Mouse (Mus musculus) heart, embryonic 15.5 days (tissue): ENCODE data around the gene Grik1. TPM values are rescaled to one million over a fixed set of nuclear protein-coding genes. Genes with fewer than 3 reads are reported as not detected.

Experiments used
- ATAC-seq: fragments of 200-750 bp; cut with Nextera tagmentation; replicated peaks from 2 replicates; pipeline ENCODE4 v1.8.0; 2017; ENCODE audit warnings: low read depth, moderate TSS enrichment; ENCODE audit not compliant: insufficient number of reproducible peaks, insufficient read depth, low FRiP score
- H3K27ac ChIP-seq: fragments of 300-500 bp; sonication (generic); 2 replicates; pipeline ENCODE4 v1.5.1; 2015; ENCODE audit warnings: mild to moderate bottlenecking, inconsistent platforms
- H3K27me3 ChIP-seq: fragments of 300-500 bp; sonication (generic); 2 replicates; pipeline ENCODE4 v1.6.1; 2015; ENCODE audit warnings: inconsistent platforms
- H3K36me3 ChIP-seq: fragments of 300-500 bp; sonication (generic); 2 replicates; pipeline ENCODE4 v1.6.1; 2015; ENCODE audit warnings: mild to moderate bottlenecking, inconsistent platforms
- H3K4me1 ChIP-seq: fragments of 300-500 bp; sonication (generic); replicated peaks from 2 replicates; pipeline ENCODE4 v1.6.1; 2015; ENCODE audit warnings: inconsistent platforms
- H3K4me2 ChIP-seq: fragments of 300-500 bp; sonication (generic); 2 replicates; pipeline ENCODE4 v1.6.1; 2015; ENCODE audit warnings: inconsistent platforms, mild to moderate bottlenecking, moderate library complexity
- H3K4me3 ChIP-seq: fragments of 300-500 bp; sonication (generic); 2 replicates; pipeline ENCODE4 v1.5.1; 2015; ENCODE audit warnings: mild to moderate bottlenecking, inconsistent platforms
- H3K9ac ChIP-seq: fragments of 300-500 bp; sonication (generic); 2 replicates; pipeline ENCODE4 v1.6.1; 2015; ENCODE audit warnings: mild to moderate bottlenecking, inconsistent platforms
- H3K9me3 ChIP-seq: fragments of 300-500 bp; sonication (generic); replicated peaks from 2 replicates; pipeline ENCODE4 v1.6.1; 2016; ENCODE audit warnings: inconsistent platforms
- WGBS: fragments of 180-500 bp; shearing (Covaris S2); methylation state at CpG from one replicate; pipeline ENCODE4 v1.1.7; 2015; ENCODE audit warnings: mixed read lengths; 5-methylcytosine and 5-hydroxymethylcytosine counted together
- polyA plus RNA-seq: library from polyadenylated mRNA; unstranded; fragments of >200 nt; fragmentation: Nextera tagmentation; extraction: Ambion mirVana; gene quantifications from 2 replicates; pipeline ENCODE4 v1.2.1, GENCODE M21; 2015

The Grik1 gene
- polyA plus RNA-seq, 1 experiment from 2014 or later: 0.23 TPM

DNA sequence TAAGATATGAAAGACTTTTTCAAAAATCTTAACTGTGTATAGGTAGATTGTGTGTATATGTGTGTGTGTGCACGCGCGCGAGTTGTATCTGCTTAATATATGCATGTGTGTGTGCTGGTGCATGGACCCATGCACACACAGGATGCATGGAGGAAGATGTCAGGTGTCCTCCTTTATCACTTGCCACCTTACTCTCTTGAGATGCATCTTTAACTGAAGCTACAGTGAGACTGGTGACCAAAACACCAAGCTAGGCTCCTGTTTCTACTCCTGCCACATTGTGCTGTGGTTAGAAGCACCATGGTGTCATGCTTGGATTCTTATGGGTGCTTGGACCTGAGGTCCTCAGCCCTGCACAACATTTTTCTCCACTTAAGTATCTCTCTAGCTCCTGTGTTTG lies 245.7 kb downstream of the Grik1 start:
- no peak overlapping the region for H3K4me3 ChIP-seq
- no peaks in the 10 kb centered on the region for H3K36me3 ChIP-seq
- no peak for ATAC-seq
- 96% methylated on average over 4 of the region's 4 CpGs for WGBS
- H3K4me1 ChIP-seq: no peaks in the 10 kb centered on the region
- no peaks in the 10 kb centered on the region for H3K27me3 ChIP-seq
- H3K9ac ChIP-seq: no peak overlapping the region
- no peaks in the 10 kb centered on the region for H3K9me3 ChIP-seq
- H3K27ac ChIP-seq: no peak overlapping the region
- H3K4me2 ChIP-seq: no peak overlapping the region

DNA sequence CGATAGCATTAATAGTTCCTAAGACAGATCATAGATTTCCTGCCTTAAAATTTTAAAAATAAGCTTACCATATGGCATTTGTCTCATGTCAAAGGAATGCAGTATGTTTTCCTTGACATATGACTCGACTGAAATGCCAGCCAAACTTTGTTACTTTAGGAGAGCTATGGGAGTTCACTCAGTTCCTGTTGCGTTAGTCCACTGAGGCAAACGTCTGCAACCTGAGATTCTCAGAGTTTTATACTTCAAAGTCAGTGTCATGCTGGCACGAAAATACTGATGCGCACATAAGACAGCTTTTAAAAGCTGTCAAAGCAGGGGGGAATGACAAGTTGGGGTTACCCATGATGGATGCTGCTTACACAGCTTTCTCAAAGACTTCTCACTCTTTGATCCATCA lies 247.6 kb downstream of the Grik1 start:
- H3K4me1 ChIP-seq: no peaks in the 10 kb centered on the region
- ATAC-seq: no peak
- no peaks in the 10 kb centered on the region for H3K9me3 ChIP-seq
- no peak overlapping the region for H3K4me3 ChIP-seq
- H3K27me3 ChIP-seq: no peaks in the 10 kb centered on the region
- 41% methylated on average over 6 of the region's 6 CpGs for WGBS
- H3K9ac ChIP-seq: no peak overlapping the region
- no peaks in the 10 kb centered on the region for H3K36me3 ChIP-seq
- H3K4me2 ChIP-seq: no peak overlapping the region
- H3K27ac ChIP-seq: no peak overlapping the region

DNA sequence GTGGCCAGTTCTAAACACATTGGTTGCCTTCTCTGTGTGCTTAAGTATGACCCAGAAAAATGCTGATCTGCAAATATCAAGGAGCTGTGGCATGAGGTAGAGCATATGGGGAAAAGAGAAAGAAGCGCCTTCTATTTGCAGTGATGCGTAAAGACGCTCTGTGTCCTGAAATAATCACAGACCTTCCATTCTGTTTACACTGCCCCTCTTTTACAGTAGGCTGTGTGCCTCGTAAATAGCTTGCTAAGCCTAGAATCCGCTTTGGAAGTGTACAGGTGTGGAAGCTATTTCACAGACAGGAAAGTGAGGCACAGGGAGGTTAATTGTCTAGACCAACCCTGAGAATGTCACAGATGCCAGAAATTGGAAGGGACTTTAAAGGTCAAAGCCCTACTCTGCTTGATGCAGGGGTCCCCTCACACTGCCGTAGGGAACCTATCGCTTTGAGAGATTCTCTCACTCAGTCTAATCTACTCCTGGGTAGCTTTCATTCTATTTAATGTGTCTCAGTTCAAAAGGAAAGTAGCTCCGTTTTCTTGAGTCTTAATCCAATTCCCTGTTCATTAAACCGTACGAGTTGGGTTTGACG lies 251.5 kb downstream of the Grik1 start:
- no peaks in the 10 kb centered on the region for H3K27me3 ChIP-seq
- no peak overlapping the region for H3K9ac ChIP-seq
- no peaks in the 10 kb centered on the region for H3K4me1 ChIP-seq
- H3K9me3 ChIP-seq: no peaks in the 10 kb centered on the region
- WGBS: 83% methylated on average over 11 of the region's 11 CpGs
- H3K4me3 ChIP-seq: no peak overlapping the region
- no peak overlapping the region for H3K4me2 ChIP-seq
- ATAC-seq: no peak
- H3K27ac ChIP-seq: no peak overlapping the region
- no peaks in the 10 kb centered on the region for H3K36me3 ChIP-seq

DNA sequence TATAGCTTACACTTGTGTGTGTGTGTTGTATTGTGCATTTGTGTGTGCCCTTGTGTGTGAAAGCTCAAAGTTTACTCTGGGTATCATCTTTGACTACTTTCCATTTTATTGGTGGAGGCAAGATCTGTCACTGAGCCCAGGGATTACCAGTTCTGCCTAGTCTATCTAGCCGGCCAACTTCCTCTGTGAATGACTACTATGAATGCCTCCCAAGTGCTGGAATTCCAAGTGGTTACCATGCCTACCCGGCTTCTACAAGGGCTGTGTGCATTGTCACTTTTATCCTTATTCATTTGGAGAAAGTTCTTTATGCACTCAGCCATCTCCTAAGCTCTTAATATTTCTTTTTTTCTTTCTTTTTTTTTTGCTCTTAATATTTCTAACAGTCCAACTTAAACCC lies 301.3 kb downstream of the Grik1 start:
- H3K9ac ChIP-seq: no peak overlapping the region
- 54% methylated on average over 2 of the region's 2 CpGs for WGBS
- H3K4me2 ChIP-seq: no peak overlapping the region
- H3K4me3 ChIP-seq: no peak overlapping the region
- no peaks in the 10 kb centered on the region for H3K9me3 ChIP-seq
- H3K27ac ChIP-seq: no peak overlapping the region
- H3K27me3 ChIP-seq: no peaks in the 10 kb centered on the region
- no peak for ATAC-seq
- no peaks in the 10 kb centered on the region for H3K4me1 ChIP-seq
- H3K36me3 ChIP-seq: no peaks in the 10 kb centered on the region

DNA sequence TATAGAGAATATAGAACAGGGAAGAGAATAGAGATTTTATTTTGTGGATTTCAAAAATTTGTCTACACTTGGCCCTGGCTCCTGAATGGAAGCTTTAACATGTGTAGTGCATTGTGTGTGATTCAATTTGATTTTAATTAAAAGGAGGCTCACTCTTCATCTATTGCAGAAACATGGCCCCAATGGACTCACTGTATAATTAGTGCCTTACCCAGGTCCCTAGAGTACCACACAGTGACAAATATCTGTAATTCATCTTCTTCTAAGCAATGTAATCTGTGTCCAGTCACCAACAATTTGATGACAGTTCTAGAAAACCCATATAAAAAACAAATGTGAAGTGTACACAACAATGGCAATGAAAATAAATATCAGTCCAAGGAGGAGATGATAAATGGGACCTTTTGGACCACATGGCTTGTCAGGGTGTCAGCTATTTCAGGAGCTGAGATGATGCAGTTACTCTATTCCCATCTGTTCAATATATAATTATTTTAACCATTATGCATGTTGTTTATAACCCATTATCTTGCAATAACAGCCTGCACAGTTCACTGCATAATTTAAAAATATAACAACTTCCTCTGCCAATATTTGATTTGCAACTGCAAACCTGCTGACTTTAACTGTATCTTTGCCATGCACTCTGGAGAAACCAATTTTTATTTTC lies 305.7 kb downstream of the Grik1 start:
- ATAC-seq: no peak
- Histone ChIP-seq H3K9ac (no peak overlapping the region), H3K4me3 (no peak overlapping the region)

DNA sequence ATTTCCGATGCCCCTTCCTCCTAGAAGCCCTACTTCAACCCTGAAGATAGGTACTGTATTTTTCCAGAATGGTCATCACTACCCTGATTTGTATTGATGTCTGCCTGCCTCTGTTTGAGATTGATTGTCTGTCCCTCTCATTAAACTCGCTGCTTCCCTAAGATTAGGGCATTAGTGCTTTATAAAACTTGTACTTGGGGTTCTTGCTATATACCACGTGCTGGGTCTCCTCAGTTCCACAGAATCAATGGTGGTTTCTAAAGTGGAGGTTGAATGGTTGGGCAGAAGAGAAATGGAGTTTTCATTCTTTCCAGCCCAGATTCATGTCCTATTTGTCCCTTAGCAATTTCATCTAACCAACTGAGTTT lies 316.0 kb downstream of the Grik1 start:
- Histone ChIP-seq H3K4me2 (no peak overlapping the region), H3K4me1 (no peaks in the 10 kb centered on the region), H3K36me3 (no peaks in the 10 kb centered on the region), H3K27ac (no peak overlapping the region), H3K9ac (no peak overlapping the region), H3K27me3 (no peaks in the 10 kb centered on the region), H3K9me3 (no peaks in the 10 kb centered on the region), H3K4me3 (no peak overlapping the region)
- WGBS: 66% methylated on average over 3 of the region's 3 CpGs
- no peak for ATAC-seq

More for the DNA sequence above, 305.7 kb downstream of the Grik1 start:
- Histone ChIP-seq H3K4me1 (no peaks in the 10 kb centered on the region), H3K4me2 (no peak overlapping the region), H3K27ac (no peak overlapping the region), H3K27me3 (no peaks in the 10 kb centered on the region), H3K9me3 (no peaks in the 10 kb centered on the region), H3K36me3 (no peaks in the 10 kb centered on the region)

DNA sequence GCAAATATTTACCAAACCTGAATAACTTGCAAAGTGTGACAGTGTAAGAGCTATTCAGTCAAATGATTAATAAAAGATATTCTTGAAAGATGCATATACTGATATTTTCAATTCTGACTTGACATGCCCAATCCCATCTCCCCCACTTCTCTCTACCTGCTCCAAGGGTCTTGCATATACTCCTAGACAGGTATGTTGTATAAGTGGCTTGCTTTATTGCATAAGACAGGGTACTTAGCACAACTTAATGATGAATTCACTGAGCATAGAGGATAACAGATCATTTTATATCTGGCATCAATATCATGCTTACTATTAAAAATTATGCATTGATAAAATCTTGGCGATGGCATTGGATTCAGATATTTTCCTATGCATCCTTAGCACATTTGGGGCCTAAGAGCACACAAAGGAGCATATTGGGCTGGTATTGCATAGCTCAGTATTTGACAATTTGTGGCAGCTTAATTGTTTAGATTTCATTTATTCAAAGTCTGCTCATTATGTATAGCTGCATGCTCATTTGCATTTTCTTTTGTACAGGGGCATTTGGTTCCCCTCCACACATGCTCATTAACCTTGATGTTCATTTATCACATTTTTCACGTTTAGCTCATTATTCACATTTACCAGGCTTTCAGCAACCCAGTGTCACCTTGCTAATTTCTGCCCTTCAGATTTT lies 316.5 kb downstream of the Grik1 start:
- Histone ChIP-seq H3K4me3 (no peak overlapping the region), H3K4me2 (no peak overlapping the region), H3K4me1 (no peaks in the 10 kb centered on the region), H3K27ac (no peak overlapping the region), H3K9me3 (no peaks in the 10 kb centered on the region), H3K9ac (no peak overlapping the region), H3K27me3 (no peaks in the 10 kb centered on the region), H3K36me3 (no peaks in the 10 kb centered on the region)
- WGBS: 65% methylated on average over 2 of the region's 2 CpGs
- ATAC-seq: no peak

DNA sequence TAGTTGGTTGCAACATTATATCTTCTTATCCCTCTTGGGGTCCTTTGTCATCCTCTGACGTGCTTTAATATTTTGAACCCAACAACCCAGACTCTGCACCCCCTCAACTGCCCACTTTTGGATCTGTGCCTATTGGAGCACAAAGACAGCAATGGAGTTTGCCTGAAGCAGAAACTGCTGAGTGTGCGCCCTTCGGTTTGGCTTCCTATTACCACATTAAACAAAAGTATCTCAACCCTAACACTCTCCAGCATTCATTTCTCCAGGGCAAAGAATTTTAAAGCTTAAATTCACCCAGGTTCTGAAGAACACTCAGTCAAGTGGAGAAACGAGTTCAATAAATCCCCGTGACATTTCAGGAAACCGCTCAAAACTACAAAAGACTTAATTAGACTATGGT lies 318.2 kb downstream of the Grik1 start:
- ATAC-seq: no peak
- H3K9me3 ChIP-seq: no peaks in the 10 kb centered on the region
- H3K27ac ChIP-seq: no peak overlapping the region
- no peaks in the 10 kb centered on the region for H3K27me3 ChIP-seq
- no peaks in the 10 kb centered on the region for H3K36me3 ChIP-seq
- no peaks in the 10 kb centered on the region for H3K4me1 ChIP-seq
- no peak overlapping the region for H3K9ac ChIP-seq
- 79% methylated on average over 6 of the region's 6 CpGs for WGBS
- no peak overlapping the region for H3K4me2 ChIP-seq
- H3K4me3 ChIP-seq: no peak overlapping the region

DNA sequence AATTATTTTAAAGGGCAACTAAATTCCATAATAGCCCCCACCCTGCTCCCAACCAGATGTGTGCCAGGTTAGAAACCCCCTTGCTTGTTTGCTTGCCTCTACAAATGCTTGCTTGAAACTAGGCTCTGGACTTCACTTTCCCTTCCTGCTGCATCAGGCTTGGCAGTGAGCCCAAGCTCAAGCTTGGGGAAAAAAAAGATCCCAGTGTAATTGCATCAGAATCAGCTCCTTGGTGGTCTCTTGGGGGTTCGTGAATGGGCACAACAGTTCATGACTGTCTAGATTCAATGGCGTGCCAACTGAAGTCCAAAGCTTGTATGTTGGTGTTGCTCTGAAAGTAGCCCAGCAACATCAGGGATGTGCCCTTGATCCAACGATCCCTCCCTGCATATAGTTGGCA lies 320.1 kb downstream of the Grik1 start:
- Histone ChIP-seq H3K27me3 (no peaks in the 10 kb centered on the region), H3K27ac (no peak overlapping the region), H3K9ac (no peak overlapping the region), H3K4me1 (no peaks in the 10 kb centered on the region), H3K4me2 (no peak overlapping the region), H3K4me3 (no peak overlapping the region), H3K9me3 (no peaks in the 10 kb centered on the region), H3K36me3 (no peaks in the 10 kb centered on the region)
- WGBS: 76% methylated on average over 3 of the region's 3 CpGs
- ATAC-seq: no peak

DNA sequence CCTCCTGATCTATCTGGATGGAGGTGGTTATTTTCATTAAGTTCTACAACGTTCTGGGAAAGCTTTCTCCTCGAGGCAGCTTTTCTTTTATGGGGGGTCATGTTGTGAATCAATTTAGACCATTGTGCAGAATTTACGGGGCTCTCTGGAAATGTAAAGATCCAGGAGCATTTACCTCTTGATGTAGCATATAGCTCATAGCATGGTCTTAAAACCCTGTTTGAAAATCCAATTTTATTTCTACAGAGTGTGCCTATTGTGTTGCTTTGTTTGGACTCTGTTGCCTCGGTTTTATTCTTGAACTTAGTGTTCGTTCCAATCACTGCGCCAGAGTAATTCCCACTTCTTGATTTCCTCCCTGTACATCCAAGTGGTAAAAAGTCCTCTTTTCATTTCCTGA lies 328.6 kb downstream of the Grik1 start:
- H3K4me2 ChIP-seq: no peak overlapping the region
- no peak overlapping the region for H3K27ac ChIP-seq
- no peaks in the 10 kb centered on the region for H3K27me3 ChIP-seq
- no peaks in the 10 kb centered on the region for H3K9me3 ChIP-seq
- H3K4me3 ChIP-seq: no peak overlapping the region
- no peak for ATAC-seq
- no peaks in the 10 kb centered on the region for H3K4me1 ChIP-seq
- WGBS: 75% methylated on average over 6 of the region's 6 CpGs
- H3K9ac ChIP-seq: no peak overlapping the region
- H3K36me3 ChIP-seq: no peaks in the 10 kb centered on the region

DNA sequence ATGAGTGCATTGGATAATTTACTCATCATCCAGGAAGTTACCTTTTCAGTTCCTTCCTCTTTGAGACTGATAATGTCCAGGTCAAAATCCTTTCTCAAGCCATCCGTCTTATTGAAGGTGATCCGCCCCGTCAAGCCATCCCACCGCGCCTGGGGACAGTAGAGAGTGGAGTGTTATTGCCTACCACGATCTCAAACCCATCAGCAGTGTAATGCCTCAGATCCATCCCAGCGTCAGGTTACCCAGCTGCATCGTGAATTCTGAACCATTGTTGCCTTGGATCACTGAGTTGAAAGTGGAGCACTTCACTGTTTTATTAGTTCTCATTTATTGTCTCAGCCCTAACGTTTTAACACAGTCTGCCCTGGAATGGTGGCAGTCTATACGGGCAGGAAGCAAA lies 332.6 kb downstream of the Grik1 start:
- Histone ChIP-seq H3K27me3 (no peaks in the 10 kb centered on the region), H3K9ac (no peak overlapping the region), H3K27ac (no peak overlapping the region), H3K36me3 (no peaks in the 10 kb centered on the region), H3K4me3 (no peak overlapping the region), H3K4me2 (no peak overlapping the region), H3K9me3 (no peaks in the 10 kb centered on the region), H3K4me1 (no peaks in the 10 kb centered on the region)
- WGBS: 86% methylated on average over 10 of the region's 10 CpGs
- no peak for ATAC-seq

DNA sequence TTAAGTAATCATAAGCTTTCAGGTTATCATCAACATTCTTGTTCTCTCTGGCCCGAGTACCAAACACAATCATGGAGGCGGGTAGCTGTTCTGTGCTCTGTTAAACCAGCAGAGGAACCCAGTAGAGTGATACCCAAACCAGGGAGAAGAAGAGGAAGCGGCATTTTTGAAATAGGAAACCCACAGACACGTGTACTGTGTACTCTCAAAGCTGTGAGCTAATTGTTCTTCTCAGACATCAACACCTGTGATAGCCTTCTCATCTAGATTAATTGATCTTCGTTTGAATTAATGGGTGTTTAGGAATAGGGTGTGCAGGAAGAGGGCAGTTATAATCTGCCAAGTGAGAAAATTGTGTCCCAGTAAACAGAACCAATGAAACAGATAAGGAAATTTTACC lies 333.9 kb downstream of the Grik1 start:
- H3K27ac ChIP-seq: no peak overlapping the region
- H3K4me1 ChIP-seq: no peaks in the 10 kb centered on the region
- no peak overlapping the region for H3K4me3 ChIP-seq
- H3K4me2 ChIP-seq: no peak overlapping the region
- no peak overlapping the region for H3K9ac ChIP-seq
- no peaks in the 10 kb centered on the region for H3K36me3 ChIP-seq
- ATAC-seq: no peak
- 58% methylated on average over 5 of the region's 5 CpGs for WGBS
- no peaks in the 10 kb centered on the region for H3K9me3 ChIP-seq
- H3K27me3 ChIP-seq: no peaks in the 10 kb centered on the region
